Mouse (Mus musculus): ENCODE measurements at regions not wholly inside any gene's neighbourhood (a gene's known extent, or its start where the extent isn't known, plus 50 kb on each side); places are given as distances from the start of the nearest gene placed in this dataset.
A peak's percentile ranks its signal among the peaks of the same experiment; 100 is the strongest.

- 86% methylated on average over 7 of the region's 7 CpGs for WGBS
- H3K9ac ChIP-seq (replicated peaks) = no peak overlapping the region
Measured at GRCm38 (mm10) chr17:49223212-49223611, 204.9 kb upstream of the Mocs1 start.

GRCm38 (mm10) chr17:49223651-49224050 is 204.5 kb upstream of the Mocs1 start:
- Histone ChIP-seq H3K9ac (replicated peaks) (no peak overlapping the region), H3K27me3 (no peaks in the 10 kb centered on the region), H3K4me2 (replicated peaks) (no peak overlapping the region), H3K36me3 (no peaks in the 10 kb centered on the region), H3K4me3 (no peak overlapping the region), H3K27ac (replicated peaks) (no peak overlapping the region), H3K4me1 (peaks cover 9% of the 10 kb centered on the region), H3K9me3 (no peaks in the 10 kb centered on the region)
- no peak for ATAC-seq (replicated peaks)
- WGBS = 94% methylated on average over 2 of the region's 2 CpGs

More at GRCm38 (mm10) chr17:49223212-49223611, 204.9 kb upstream of the Mocs1 start:
- Histone ChIP-seq H3K27ac (replicated peaks) (no peak overlapping the region), H3K4me3 (no peak overlapping the region), H3K27me3 (no peaks in the 10 kb centered on the region), H3K9me3 (no peaks in the 10 kb centered on the region), H3K36me3 (no peaks in the 10 kb centered on the region), H3K4me1 (peaks cover 9% of the 10 kb centered on the region), H3K4me2 (replicated peaks) (no peak overlapping the region)
- no peak for ATAC-seq (replicated peaks)

DNA sequence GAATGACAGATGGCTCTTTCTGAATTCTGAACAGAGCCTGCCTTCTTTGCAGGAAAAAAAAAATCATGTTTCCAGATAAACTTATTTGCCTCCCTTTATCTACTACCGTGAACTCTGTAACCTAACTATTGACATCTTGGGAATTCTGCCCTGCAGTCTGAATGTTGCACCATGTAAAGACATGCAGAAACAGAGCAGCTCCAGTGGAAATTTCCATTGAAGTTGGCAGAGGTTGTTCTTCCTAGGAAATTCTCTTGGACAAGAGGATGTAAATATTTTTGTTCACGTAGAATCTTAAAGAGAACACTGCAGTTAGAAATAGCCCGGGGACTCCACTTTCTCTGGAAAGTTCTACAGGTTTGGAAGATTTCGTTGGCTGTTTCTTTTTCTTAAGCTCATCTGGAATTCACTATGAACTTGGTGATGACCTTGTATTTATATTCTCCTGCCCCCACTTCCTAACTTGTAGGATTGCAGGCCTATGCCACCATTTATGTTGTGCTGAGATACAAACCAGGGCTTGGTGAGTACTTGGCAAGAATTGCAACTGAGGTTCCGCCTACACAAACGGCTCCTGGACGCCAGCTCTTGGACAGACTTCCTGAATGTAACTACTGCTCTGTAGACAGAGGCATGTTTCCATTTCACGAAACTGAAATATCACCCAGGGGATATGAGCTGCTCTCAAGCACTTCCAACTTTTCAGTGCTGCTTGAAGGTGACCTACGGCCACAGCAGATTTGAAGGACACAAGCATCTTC is 202.7 kb upstream of the Mocs1 start:
- Histone ChIP-seq H3K27ac (replicated peaks) (no peak overlapping the region), H3K9me3 (no peaks in the 10 kb centered on the region), H3K4me3 (no peak overlapping the region), H3K36me3 (no peaks in the 10 kb centered on the region), H3K27me3 (no peaks in the 10 kb centered on the region), H3K4me2 (replicated peaks) (no peak overlapping the region), H3K4me1 (0 out of 2 replicates have a peak, but pooled peaks cover 2% of the 10 kb centered on the region), H3K9ac (replicated peaks) (no peak overlapping the region)
- ATAC-seq (replicated peaks) = no peak
- WGBS = 83% methylated on average over 9 of the region's 9 CpGs

- no peak for ATAC-seq (replicated peaks)
- H3K4me2 ChIP-seq (replicated peaks) = no peak overlapping the region
- no peak overlapping the region for H3K4me3 ChIP-seq
- H3K27ac ChIP-seq (replicated peaks) = no peak overlapping the region
- H3K9ac ChIP-seq (replicated peaks) = no peak overlapping the region
- no peaks in the 10 kb centered on the region for H3K36me3 ChIP-seq
- peaks cover 6% of the 10 kb centered on the region for H3K4me1 ChIP-seq
- WGBS = 90% methylated on average over 6 of the region's 6 CpGs
- H3K27me3 ChIP-seq = no peaks in the 10 kb centered on the region
- no peaks in the 10 kb centered on the region for H3K9me3 ChIP-seq
Measured at GRCm38 (mm10) chr17:49226016-49226400, 202.2 kb upstream of the Mocs1 start.

- Histone ChIP-seq H3K4me3 (no peak overlapping the region), H3K27me3 (no peaks in the 10 kb centered on the region), H3K9ac (replicated peaks) (no peak overlapping the region), H3K36me3 (no peaks in the 10 kb centered on the region), H3K4me2 (replicated peaks) (no peak overlapping the region), H3K9me3 (no peaks in the 10 kb centered on the region), H3K4me1 (peaks cover 12% of the 10 kb centered on the region), H3K27ac (replicated peaks) (peak overlapping the region; percentile 33; the same call in 1 of the 2 replicates)
- peak; percentile 68 for ATAC-seq (replicated peaks)
- WGBS = 4% methylated on average over 3 of the region's 3 CpGs
Measured at GRCm38 (mm10) chr17:49231287-49231686, 196.9 kb upstream of the Mocs1 start.

DNA sequence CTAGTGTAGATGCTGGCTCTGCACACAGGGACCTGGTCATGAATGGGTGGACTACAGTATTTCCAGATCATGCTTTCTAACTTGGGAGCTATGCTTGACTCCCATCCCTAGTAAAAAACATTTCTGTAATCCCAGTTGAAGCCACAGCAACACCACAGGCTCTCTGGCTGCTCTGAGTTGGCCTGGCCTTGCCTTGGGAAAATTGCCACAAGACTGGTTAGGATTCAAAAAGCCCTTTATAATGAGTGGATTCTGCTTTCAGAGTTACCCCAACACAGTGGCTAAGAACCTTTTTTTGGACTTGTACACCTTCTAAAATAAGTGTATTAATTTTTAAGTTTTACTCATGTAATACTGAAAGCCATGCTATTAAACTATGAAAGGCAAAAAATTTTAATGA is 188.1 kb upstream of the Mocs1 start:
- H3K9me3 ChIP-seq = no peaks in the 10 kb centered on the region
- no peak overlapping the region for H3K4me2 ChIP-seq (replicated peaks)
- no peak for ATAC-seq (replicated peaks)

GRCm38 (mm10) chr17:49243419-49243818 is 184.7 kb upstream of the Mocs1 start:
- peak overlapping the region; percentile 20 for H3K27ac ChIP-seq (replicated peaks)
- H3K9ac ChIP-seq (replicated peaks) = no peak overlapping the region
- WGBS = 17% methylated on average over 2 of the region's 2 CpGs
- H3K4me2 ChIP-seq (replicated peaks) = no peak overlapping the region
- no peaks in the 10 kb centered on the region for H3K36me3 ChIP-seq
- H3K4me1 ChIP-seq = peaks cover 14% of the 10 kb centered on the region
- no peaks in the 10 kb centered on the region for H3K9me3 ChIP-seq
- no peaks in the 10 kb centered on the region for H3K27me3 ChIP-seq
- ATAC-seq (replicated peaks) = peak; percentile 27; the same call in 1 of the 2 replicates
- H3K4me3 ChIP-seq = no peak overlapping the region

More for the DNA sequence above, 188.1 kb upstream of the Mocs1 start:
- H3K4me3 ChIP-seq = no peak overlapping the region
- H3K9ac ChIP-seq (replicated peaks) = no peak overlapping the region
- no peaks in the 10 kb centered on the region for H3K36me3 ChIP-seq
- H3K4me1 ChIP-seq = no peaks in the 10 kb centered on the region
- H3K27me3 ChIP-seq = no peaks in the 10 kb centered on the region
- H3K27ac ChIP-seq (replicated peaks) = no peak overlapping the region

- Histone ChIP-seq H3K4me2 (replicated peaks) (no peak overlapping the region), H3K27me3 (no peaks in the 10 kb centered on the region), H3K36me3 (no peaks in the 10 kb centered on the region), H3K9ac (replicated peaks) (no peak overlapping the region), H3K9me3 (no peaks in the 10 kb centered on the region), H3K27ac (replicated peaks) (no peak overlapping the region), H3K4me1 (peaks cover 14% of the 10 kb centered on the region), H3K4me3 (no peak overlapping the region)
- ATAC-seq (replicated peaks) = no peak
- WGBS = 69% methylated on average over 2 of the region's 2 CpGs
Measured at GRCm38 (mm10) chr17:49245013-49245412, 183.1 kb upstream of the Mocs1 start.

- H3K9ac ChIP-seq (replicated peaks) = no peak overlapping the region
- H3K4me2 ChIP-seq (replicated peaks) = 0 out of 2 replicates have a peak overlapping the region, but pooled peaks have one; percentile 2
- H3K27me3 ChIP-seq = no peaks in the 10 kb centered on the region
- no peak overlapping the region for H3K4me3 ChIP-seq
- no peak for ATAC-seq (replicated peaks)
- peak overlapping the region; percentile 58 for H3K27ac ChIP-seq (replicated peaks)
- H3K4me1 ChIP-seq = peaks cover 27% of the 10 kb centered on the region
- no peaks in the 10 kb centered on the region for H3K36me3 ChIP-seq
- 28% methylated on average over 17 of the region's 17 CpGs for WGBS
- H3K9me3 ChIP-seq = no peaks in the 10 kb centered on the region
Measured at GRCm38 (mm10) chr17:49247215-49247614, 180.9 kb upstream of the Mocs1 start.

DNA sequence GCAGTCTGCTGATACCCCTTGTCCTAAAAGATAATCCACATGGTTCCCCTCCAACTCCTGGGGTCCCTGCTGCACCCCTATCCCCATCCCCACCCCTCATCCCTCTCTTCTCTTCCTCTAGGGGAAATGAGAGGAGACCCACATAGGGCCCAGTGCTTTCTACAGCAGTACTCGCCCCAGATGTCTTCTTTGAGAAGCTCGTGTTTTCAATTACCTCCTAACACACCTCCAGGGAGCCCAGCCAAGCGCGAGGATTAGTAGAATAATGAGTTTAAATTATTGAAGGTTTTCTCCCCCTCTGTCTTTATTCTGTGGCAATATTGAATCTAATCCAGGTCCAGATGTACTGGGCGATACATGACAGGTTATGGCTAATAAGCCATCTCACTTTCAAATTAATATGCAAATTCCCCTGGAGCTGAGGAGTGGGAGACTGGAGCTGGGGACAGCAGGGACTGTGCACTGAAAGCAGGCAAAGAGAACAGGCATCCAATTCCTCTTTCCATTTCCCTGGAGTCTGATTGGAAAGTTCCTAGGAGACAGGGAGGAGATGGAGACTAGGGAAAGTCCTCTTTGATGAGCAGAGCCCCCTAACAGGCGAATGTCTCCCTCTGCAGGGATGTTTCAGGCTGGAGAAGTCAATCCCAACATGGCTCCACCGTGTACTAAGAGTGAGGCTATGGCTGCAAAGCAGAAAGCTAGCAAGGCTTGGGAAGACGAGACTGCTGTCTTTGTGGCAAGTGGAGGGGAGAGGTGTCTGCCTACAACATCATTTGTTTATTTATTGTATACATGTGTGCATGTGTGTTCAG is 177.2 kb upstream of the Mocs1 start:
- Histone ChIP-seq H3K9me3 (no peaks in the 10 kb centered on the region), H3K36me3 (no peaks in the 10 kb centered on the region), H3K4me1 (peaks cover 29% of the 10 kb centered on the region), H3K4me3 (no peak overlapping the region), H3K4me2 (replicated peaks) (no peak overlapping the region), H3K9ac (replicated peaks) (no peak overlapping the region), H3K27me3 (no peaks in the 10 kb centered on the region), H3K27ac (replicated peaks) (no peak overlapping the region; the same call in 1 of the 2 replicates)
- WGBS = 22% methylated on average over 8 of the region's 8 CpGs
- ATAC-seq (replicated peaks) = peak; percentile 70

DNA sequence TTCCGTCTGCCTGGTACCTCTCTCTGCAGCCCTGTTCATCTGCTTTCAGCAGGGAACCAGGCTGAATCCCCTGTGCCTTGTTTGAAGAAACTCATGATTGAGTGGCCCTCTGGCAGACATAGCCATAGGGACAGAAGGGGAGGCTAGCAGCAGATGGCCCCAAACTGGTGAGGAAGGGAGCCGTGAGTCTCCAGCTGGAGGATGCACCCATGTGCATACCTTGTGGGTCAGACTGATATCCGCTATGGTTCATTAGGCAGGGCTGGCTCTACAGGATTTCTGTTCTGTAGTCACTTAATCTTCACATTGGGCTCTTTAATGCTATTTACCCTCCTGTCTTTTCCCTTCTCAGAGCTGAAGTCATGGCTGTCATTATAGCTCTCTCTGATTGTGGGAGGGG is 175.9 kb upstream of the Mocs1 start:
- no peak overlapping the region for H3K4me2 ChIP-seq (replicated peaks)
- WGBS = 50% methylated on average over 3 of the region's 3 CpGs
- peaks cover 22% of the 10 kb centered on the region for H3K4me1 ChIP-seq
- no peaks in the 10 kb centered on the region for H3K9me3 ChIP-seq
- H3K9ac ChIP-seq (replicated peaks) = no peak overlapping the region
- H3K36me3 ChIP-seq = no peaks in the 10 kb centered on the region
- H3K4me3 ChIP-seq = no peak overlapping the region
- ATAC-seq (replicated peaks) = no peak
- no peaks in the 10 kb centered on the region for H3K27me3 ChIP-seq
- H3K27ac ChIP-seq (replicated peaks) = no peak overlapping the region

GRCm38 (mm10) chr17:49258496-49258895 is 169.7 kb upstream of the Mocs1 start:
- no peaks in the 10 kb centered on the region for H3K27me3 ChIP-seq
- H3K4me1 ChIP-seq = 0 out of 2 replicates have a peak, but pooled peaks cover 3% of the 10 kb centered on the region
- ATAC-seq (replicated peaks) = no peak

More at GRCm38 (mm10) chr17:49258496-49258895, 169.7 kb upstream of the Mocs1 start:
- H3K4me2 ChIP-seq (replicated peaks) = no peak overlapping the region
- H3K4me3 ChIP-seq = no peak overlapping the region
- H3K36me3 ChIP-seq = no peaks in the 10 kb centered on the region
- no peak overlapping the region for H3K27ac ChIP-seq (replicated peaks)
- H3K9me3 ChIP-seq = no peaks in the 10 kb centered on the region
- no peak overlapping the region for H3K9ac ChIP-seq (replicated peaks)

Measured in forebrain, embryonic 15.5 days (tissue).